ENCODE assay signal across 15 mouse cellular contexts in genomic region chr5:85346066-85346649, GRCm38 (mm10).
DNase-seq lines count a peak whose midpoint lies in the region; ATAC-seq and TF ChIP-seq lines count a peak whose summit lies in the region.
"Had no signal": no experiment of that assay in that cellular context is flagged by ENCODE, and none has a peak within 500 bp of the region (broad histone marks: within the 10 kb centered on the region; RNA-seq: fewer than 3 reads in every experiment).

No protein-coding gene starts in this region.

- H3K4me2 ChIP-seq in hindbrain, embryonic 13.5 days, result no peak overlapping the region
- H3K4me2 ChIP-seq in hindbrain, embryonic 11.5 days (replicated peaks; ENCODE audit: low read depth, low read length), result no peak overlapping the region
- no peak overlapping the region for H3K4me2 ChIP-seq in midbrain, postnatal 0 days (ENCODE audit: low read depth, low read length, poor library complexity, severe bottlenecking)
- H3K4me2 ChIP-seq in midbrain, embryonic 13.5 days (replicated peaks), result no peak overlapping the region
- H3K4me2 ChIP-seq in forebrain, embryonic 15.5 days (replicated peaks), result no peak overlapping the region
- H3K4me2 ChIP-seq: hindbrain, embryonic 15.5 days; liver, embryonic 13.5 days had no signal

- ATAC-seq in hindbrain, embryonic 13.5 days (ENCODE audit: low FRiP score), result 0 out of 2 replicates have a peak, but pooled peaks have one; percentile 21
- no peak for ATAC-seq in hindbrain, embryonic 11.5 days (ENCODE audit: low FRiP score)
- 0 out of 2 replicates have a peak, but pooled peaks have one; percentile 16 for ATAC-seq in midbrain, postnatal 0 days (ENCODE audit: low FRiP score)
- ATAC-seq in midbrain, embryonic 13.5 days, result no peak
- peak; percentile 84 for ATAC-seq in forebrain, embryonic 15.5 days (replicated peaks)
- ATAC-seq: Patski had no signal

- H3K36me3 ChIP-seq in hindbrain, embryonic 13.5 days, result no peaks in the 10 kb centered on the region
- no peaks in the 10 kb centered on the region for H3K36me3 ChIP-seq in hindbrain, embryonic 11.5 days (ENCODE audit: control insufficient read depth, insufficient read depth, low read length)
- no peaks in the 10 kb centered on the region for H3K36me3 ChIP-seq in midbrain, postnatal 0 days (ENCODE audit: insufficient read depth, low read length)
- no peaks in the 10 kb centered on the region for H3K36me3 ChIP-seq in midbrain, embryonic 13.5 days
- no peaks in the 10 kb centered on the region for H3K36me3 ChIP-seq in forebrain, embryonic 15.5 days
- H3K36me3 ChIP-seq: hindbrain, embryonic 15.5 days; liver, embryonic 13.5 days had no signal

- no peaks in the 10 kb centered on the region for H3K9me3 ChIP-seq in hindbrain, embryonic 13.5 days
- no peaks in the 10 kb centered on the region for H3K9me3 ChIP-seq in hindbrain, embryonic 11.5 days (ENCODE audit: control insufficient read depth, low read length)
- no peaks in the 10 kb centered on the region for H3K9me3 ChIP-seq in midbrain, postnatal 0 days (ENCODE audit: low read length)
- H3K9me3 ChIP-seq in midbrain, embryonic 13.5 days, result no peaks in the 10 kb centered on the region
- H3K9me3 ChIP-seq in forebrain, embryonic 15.5 days, result no peaks in the 10 kb centered on the region
- H3K9me3 ChIP-seq: hindbrain, embryonic 15.5 days; liver, embryonic 13.5 days had no signal

- no peak overlapping the region for H3K27ac ChIP-seq in hindbrain, embryonic 13.5 days
- no peak overlapping the region for H3K27ac ChIP-seq in hindbrain, embryonic 11.5 days (ENCODE audit: low read depth, low read length)
- H3K27ac ChIP-seq in midbrain, postnatal 0 days (ENCODE audit: low read depth, low read length), result no peak overlapping the region
- H3K27ac ChIP-seq in midbrain, embryonic 13.5 days, result no peak overlapping the region
- peak overlapping the region; percentile 77 for H3K27ac ChIP-seq in forebrain, embryonic 15.5 days (replicated peaks)
- H3K27ac ChIP-seq: hindbrain, embryonic 15.5 days; liver, embryonic 13.5 days had no signal

- no peak for TF ChIP-seq CTCF in midbrain, postnatal 0 days (IDR thresholded peaks at IDR 0.05)

- peaks cover 3% of the 10 kb centered on the region; the same call in 1 of the 2 replicates for H3K4me1 ChIP-seq in hindbrain, embryonic 13.5 days (replicated peaks)
- H3K4me1 ChIP-seq in hindbrain, embryonic 11.5 days (replicated peaks; ENCODE audit: control insufficient read depth, insufficient read depth, low read length), result no peaks in the 10 kb centered on the region
- no peaks in the 10 kb centered on the region for H3K4me1 ChIP-seq in midbrain, postnatal 0 days (ENCODE audit: insufficient read depth, low read length)
- peaks cover 8% of the 10 kb centered on the region for H3K4me1 ChIP-seq in midbrain, embryonic 13.5 days (replicated peaks)
- peaks cover 11% of the 10 kb centered on the region for H3K4me1 ChIP-seq in forebrain, embryonic 15.5 days
- H3K4me1 ChIP-seq: hindbrain, embryonic 15.5 days; liver, embryonic 13.5 days had no signal

- H3K27me3 ChIP-seq in hindbrain, embryonic 13.5 days, result no peaks in the 10 kb centered on the region
- no peaks in the 10 kb centered on the region for H3K27me3 ChIP-seq in hindbrain, embryonic 11.5 days (ENCODE audit: control insufficient read depth, insufficient read depth, low read length)
- H3K27me3 ChIP-seq in midbrain, postnatal 0 days (ENCODE audit: insufficient read depth, low read length), result no peaks in the 10 kb centered on the region
- no peaks in the 10 kb centered on the region for H3K27me3 ChIP-seq in midbrain, embryonic 13.5 days
- no peaks in the 10 kb centered on the region for H3K27me3 ChIP-seq in forebrain, embryonic 15.5 days
- H3K27me3 ChIP-seq: hindbrain, embryonic 15.5 days; liver, embryonic 13.5 days; Patski had no signal

- no peak overlapping the region for H3K9ac ChIP-seq in hindbrain, embryonic 13.5 days
- H3K9ac ChIP-seq in hindbrain, embryonic 11.5 days (ENCODE audit: low read depth, low read length), result no peak overlapping the region
- no peak overlapping the region for H3K9ac ChIP-seq in midbrain, postnatal 0 days (replicated peaks; ENCODE audit: low read length, poor library complexity, severe bottlenecking)
- no peak overlapping the region for H3K9ac ChIP-seq in midbrain, embryonic 13.5 days (replicated peaks)
- H3K9ac ChIP-seq in forebrain, embryonic 15.5 days (replicated peaks), result no peak overlapping the region
- H3K9ac ChIP-seq: hindbrain, embryonic 15.5 days; liver, embryonic 13.5 days had no signal

- WGBS in hindbrain, embryonic 13.5 days, result 76% methylated on average over 7 of the region's 7 CpGs
- 81% methylated on average over 7 of the region's 7 CpGs for WGBS in hindbrain, embryonic 11.5 days
- 54% methylated on average over 7 of the region's 7 CpGs for whole genome bisulfite sequencing in midbrain, postnatal 0 days
- WGBS in midbrain, embryonic 13.5 days, result 62% methylated on average over 7 of the region's 7 CpGs
- 39% methylated on average over 7 of the region's 7 CpGs for WGBS in forebrain, embryonic 15.5 days

- intact Hi-C loops in heart, postnatal 14 days (cut with DNase I), result no loop called here

- no peak overlapping the region for H3K4me3 ChIP-seq in hindbrain, embryonic 13.5 days
- H3K4me3 ChIP-seq in hindbrain, embryonic 11.5 days (ENCODE audit: low read depth, low read length), result no peak overlapping the region
- no peak overlapping the region for H3K4me3 ChIP-seq in midbrain, postnatal 0 days (ENCODE audit: low read depth, low read length)
- no peak overlapping the region for H3K4me3 ChIP-seq in midbrain, embryonic 13.5 days (replicated peaks)
- no peak overlapping the region for H3K4me3 ChIP-seq in forebrain, embryonic 15.5 days
- H3K4me3 ChIP-seq: hindbrain, embryonic 15.5 days; liver, embryonic 13.5 days had no signal

- DNase-seq in hindbrain, embryonic 11.5 days (ENCODE audit: low spot score), result no peak
- peak; percentile 19 for DNase-seq in midbrain, postnatal 0 days (ENCODE audit: low spot score)
- peak; percentile 20 to 23 for DNase-seq in layer of hippocampus, postnatal 10 days (ENCODE audit: low spot score in 2 of 2)
- DNase-seq in heart, postnatal 14 days, result no peak
- DNase-seq in heart, adult 11 months, result no peak
- DNase-seq: B cell, adult 2 months; cerebellum, adult 11-12 months; kidney, adult 18-20 months; kidney, postnatal 14 days; liver, embryonic 13.5 days had no signal

Comparison
In these comparisons a context has a peak if more than half of its experiments do, and no peak if none do; other contexts are left out.
1. ATAC-seq: peak in hindbrain, embryonic 13.5 days (single experiment), midbrain, postnatal 0 days (single experiment) and forebrain, embryonic 15.5 days (single experiment); none in hindbrain, embryonic 11.5 days (single experiment) and midbrain, embryonic 13.5 days (single experiment).
2. DNase-seq: peak in midbrain, postnatal 0 days (single experiment) and layer of hippocampus, postnatal 10 days (2 of 2); none in hindbrain, embryonic 11.5 days (single experiment), heart, postnatal 14 days (0 of 2) and heart, adult 11 months (single experiment).